Mouse (Mus musculus) lung, embryonic 14.5 days (tissue): ENCODE data around the gene Ube2o. TPM values are rescaled to one million over a fixed set of nuclear protein-coding genes. Genes with fewer than 3 reads are reported as not detected.

Experiments
- ATAC-seq: fragments of 200-750 bp; cut with Nextera tagmentation; 2 replicates; pipeline ENCODE4 v1.8.0; 2017; ENCODE audit warnings: mild to moderate bottlenecking, moderate TSS enrichment, moderate library complexity; ENCODE audit not compliant: insufficient read depth
- DNase-seq: peaks from one replicate; pipeline ENCODE4 v3.0.0-alpha.2; 2015
- H3K27ac ChIP-seq: fragments of 300-500 bp; sonication (generic); 2 replicates; pipeline ENCODE4 v1.5.1; 2014; ENCODE audit warnings: low read depth, mild to moderate bottlenecking, moderate library complexity
- H3K27me3 ChIP-seq: fragments of 300-500 bp; sonication (generic); 2 replicates; pipeline ENCODE4 v1.6.1; 2014; ENCODE audit warnings: low read length, control low read depth; ENCODE audit not compliant: insufficient read depth
- H3K36me3 ChIP-seq: fragments of 300-500 bp; sonication (generic); 2 replicates; pipeline ENCODE4 v1.6.1; 2014; ENCODE audit warnings: control low read depth; ENCODE audit not compliant: insufficient read depth
- H3K4me1 ChIP-seq: fragments of 300-500 bp; sonication (generic); 2 replicates; pipeline ENCODE4 v1.6.1; 2014; ENCODE audit warnings: antibody characterized with exemption, control low read depth; ENCODE audit not compliant: insufficient read depth
- H3K4me2 ChIP-seq: fragments of 300-500 bp; sonication (generic); 2 replicates; pipeline ENCODE4 v1.6.1; 2014; ENCODE audit warnings: mild to moderate bottlenecking
- H3K4me3 ChIP-seq: fragments of 300-500 bp; sonication (generic); 2 replicates; pipeline ENCODE4 v1.5.1; 2014; ENCODE audit warnings: low read depth, low read length
- H3K9ac ChIP-seq: fragments of 300-500 bp; sonication (generic); 2 replicates; pipeline ENCODE4 v1.6.1; 2014
- H3K9me3 ChIP-seq: fragments of 300-500 bp; sonication (generic); 2 replicates; pipeline ENCODE4 v1.6.1; 2016; ENCODE audit warnings: low read depth, low read length, control low read depth
- CTCF ChIP-seq: IDR thresholded peaks from 2 replicates; pipeline ENCODE4 v1.5.1; 2016; ENCODE audit warnings: antibody characterized with exemption, low read depth
- WGBS: fragments of 180-500 bp; shearing (Covaris S2); extraction: QIAGEN DNeasy Blood & Tissue Kit; methylation state at CpG from one replicate; pipeline ENCODE4 v1.1.7; 2014; 5-methylcytosine and 5-hydroxymethylcytosine counted together
- polyA plus RNA-seq: library from polyadenylated mRNA; unstranded; fragments of >200 nt; fragmentation: Nextera tagmentation; extraction: Ambion mirVana; gene quantifications from 2 replicates; pipeline ENCODE4 v1.2.1, GENCODE M21; 2014

Gene Ube2o
- polyA plus RNA-seq, 1 experiment from 2014 or later, result 22.8 TPM

GRCm38 (mm10) chr11:116579280-116579679, 2.0 kb downstream of the Ube2o start:
- H3K4me1 ChIP-seq, result no peaks in the 10 kb centered on the region
- H3K27ac ChIP-seq, result no peak overlapping the region
- 0 out of 2 replicates have a peak, but pooled peaks cover 3% of the 10 kb centered on the region for H3K36me3 ChIP-seq
- no peak overlapping the region for H3K4me3 ChIP-seq
- H3K9me3 ChIP-seq, result no peaks in the 10 kb centered on the region
- no peak for TF ChIP-seq CTCF
- no peak for ATAC-seq
- no peak overlapping the region for H3K9ac ChIP-seq
- H3K4me2 ChIP-seq, result 0 out of 2 replicates have a peak overlapping the region, but pooled peaks have one; percentile 4
- 87% methylated on average over 3 of the region's 3 CpGs for WGBS
- DNase-seq, result no peak
- H3K27me3 ChIP-seq, result no peaks in the 10 kb centered on the region

- H3K4me2 ChIP-seq, result no peak overlapping the region
- ATAC-seq (no peak), DNase-seq (no peak)
- H3K4me3 ChIP-seq, result no peak overlapping the region
- TF ChIP-seq CTCF, result no peak
- no peak overlapping the region for H3K9ac ChIP-seq
- no peaks in the 10 kb centered on the region for H3K27me3 ChIP-seq
- H3K4me1 ChIP-seq, result peaks cover 13% of the 10 kb centered on the region
- 80% methylated on average over 2 of the region's 2 CpGs for WGBS
- H3K36me3 ChIP-seq, result 0 out of 2 replicates have a peak, but pooled peaks cover 3% of the 10 kb centered on the region
- no peaks in the 10 kb centered on the region for H3K9me3 ChIP-seq
- no peak overlapping the region for H3K27ac ChIP-seq
These were observed 5.9 kb downstream of the Ube2o start for GRCm38 (mm10) chr11:116575396-116575795.

DNA sequence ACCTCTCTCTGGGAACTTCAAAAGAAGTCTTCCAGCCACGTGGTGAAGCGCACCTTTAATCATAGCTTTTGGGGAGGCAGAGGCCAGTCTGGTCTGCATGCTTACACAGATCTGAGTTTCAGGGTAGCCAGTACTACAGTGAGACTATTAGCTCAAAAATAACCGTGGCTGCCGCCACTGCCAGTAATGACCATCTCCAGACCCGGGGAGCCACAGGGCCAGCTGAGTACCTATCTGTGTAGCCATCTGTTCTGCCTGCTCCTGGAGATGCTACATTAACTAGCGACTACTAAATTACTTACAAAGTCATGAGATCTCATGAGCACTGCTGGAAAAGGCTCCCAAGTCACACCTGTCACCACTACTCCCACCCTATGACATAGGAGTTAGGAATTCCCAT, 6.3 kb downstream of the Ube2o start:
- DNase-seq (no peak), ATAC-seq (no peak)
- no peak overlapping the region for H3K4me3 ChIP-seq
- H3K4me2 ChIP-seq, result no peak overlapping the region
- H3K27me3 ChIP-seq, result no peaks in the 10 kb centered on the region
- WGBS, result 71% methylated on average over 6 of the region's 6 CpGs
- no peak for TF ChIP-seq CTCF
- H3K36me3 ChIP-seq, result 0 out of 2 replicates have a peak, but pooled peaks cover 3% of the 10 kb centered on the region
- H3K9ac ChIP-seq, result no peak overlapping the region
- H3K27ac ChIP-seq, result no peak overlapping the region
- no peaks in the 10 kb centered on the region for H3K9me3 ChIP-seq
- peaks cover 13% of the 10 kb centered on the region for H3K4me1 ChIP-seq

GRCm38 (mm10) chr11:116574486-116574885, 6.8 kb downstream of the Ube2o start:
- H3K4me3 ChIP-seq, result no peak overlapping the region
- 0 out of 2 replicates have a peak, but pooled peaks cover 3% of the 10 kb centered on the region for H3K36me3 ChIP-seq
- peaks cover 13% of the 10 kb centered on the region for H3K4me1 ChIP-seq
- H3K27ac ChIP-seq, result no peak overlapping the region
- H3K4me2 ChIP-seq, result no peak overlapping the region
- no peak for TF ChIP-seq CTCF
- ATAC-seq, result no peak
- no peaks in the 10 kb centered on the region for H3K27me3 ChIP-seq
- no peaks in the 10 kb centered on the region for H3K9me3 ChIP-seq
- H3K9ac ChIP-seq, result no peak overlapping the region
- WGBS, result 69% methylated on average over 6 of the region's 6 CpGs
- no peak for DNase-seq

- Histone ChIP-seq H3K36me3 (no peaks in the 10 kb centered on the region), H3K27ac (peak overlapping the region; percentile 70), H3K9ac (no peak overlapping the region), H3K9me3 (no peaks in the 10 kb centered on the region), H3K27me3 (no peaks in the 10 kb centered on the region), H3K4me3 (no peak overlapping the region), H3K4me2 (peak overlapping the region; percentile 18; the same call in 1 of the 2 replicates), H3K4me1 (peaks cover 13% of the 10 kb centered on the region)
- ATAC-seq (peak; percentile 70), DNase-seq (peak; percentile 59)
- no peak for TF ChIP-seq CTCF
- WGBS, result 48% methylated on average over 12 of the region's 12 CpGs
These were observed 8.3 kb downstream of the Ube2o start for GRCm38 (mm10) chr11:116572756-116573543.

- Histone ChIP-seq H3K9me3 (no peaks in the 10 kb centered on the region), H3K9ac (no peak overlapping the region), H3K36me3 (no peaks in the 10 kb centered on the region), H3K4me1 (peaks cover 13% of the 10 kb centered on the region), H3K27me3 (no peaks in the 10 kb centered on the region), H3K4me2 (peak overlapping the region; percentile 2; the same call in 1 of the 2 replicates), H3K4me3 (no peak overlapping the region), H3K27ac (no peak overlapping the region)
- WGBS, result 75% methylated on average over 19 of the region's 19 CpGs
- no peak for TF ChIP-seq CTCF
- DNase-seq (no peak), ATAC-seq (no peak)
These were observed 9.2 kb downstream of the Ube2o start for GRCm38 (mm10) chr11:116571767-116572679.

GRCm38 (mm10) chr11:116570821-116571220, 10.4 kb downstream of the Ube2o start:
- TF ChIP-seq CTCF, result no peak
- no peak for ATAC-seq
- peaks cover 13% of the 10 kb centered on the region for H3K4me1 ChIP-seq
- H3K36me3 ChIP-seq, result no peaks in the 10 kb centered on the region
- H3K4me2 ChIP-seq, result no peak overlapping the region
- H3K27ac ChIP-seq, result no peak overlapping the region
- 70% methylated on average over 7 of the region's 7 CpGs for WGBS
- no peak for DNase-seq
- H3K9me3 ChIP-seq, result no peaks in the 10 kb centered on the region
- H3K27me3 ChIP-seq, result no peaks in the 10 kb centered on the region
- H3K9ac ChIP-seq, result no peak overlapping the region
- H3K4me3 ChIP-seq, result no peak overlapping the region
